ENCODE assay signal across 8 mouse cellular contexts in genomic region chrX:151802328-151802955, GRCm38 (mm10). TPM values are rescaled to one million over a fixed set of nuclear protein-coding genes. Genes with fewer than 3 reads are reported as not detected.
A peak's percentile ranks its signal among the peaks of the same experiment; 100 is the strongest.
DNase-seq lines count a peak whose midpoint lies in the region; ATAC-seq lines count a peak whose summit lies in the region.

No protein-coding gene starts in this region.

- H3K9ac ChIP-seq in midbrain, embryonic 12.5 days (replicated peaks) = peak overlapping the region; percentile 59

- no peak for ATAC-seq in cerebellum, adult (ENCODE audit: insufficient number of reproducible peaks, low FRiP score, low TSS enrichment)
- ATAC-seq in megakaryocyte, adult 5-6 weeks (ENCODE audit: poor library complexity, severe bottlenecking) = no peak
- no peak for ATAC-seq in midbrain, embryonic 12.5 days (ENCODE audit: low FRiP score, low read depth)
- ATAC-seq in activated CD4-positive, CD25-positive, alpha-beta regulatory T cell, adult 4 months = no peak

- no peaks in the 10 kb centered on the region for H3K36me3 ChIP-seq in megakaryocyte, embryonic 14.5 days (replicated peaks; ENCODE audit: low read length)
- H3K36me3 ChIP-seq in hindbrain, embryonic 10.5 days = peaks cover 11% of the 10 kb centered on the region
- no peaks in the 10 kb centered on the region for H3K36me3 ChIP-seq in midbrain, embryonic 12.5 days

- H3K27me3 ChIP-seq in megakaryocyte, embryonic 14.5 days (replicated peaks) = peaks cover 13% of the 10 kb centered on the region
- peaks cover 31% of the 10 kb centered on the region for H3K27me3 ChIP-seq in hindbrain, embryonic 10.5 days (ENCODE audit: insufficient read depth, poor library complexity, severe bottlenecking)
- H3K27me3 ChIP-seq in midbrain, embryonic 12.5 days = peaks cover 6% of the 10 kb centered on the region; the same call in 1 of the 2 replicates

- DNase-seq in cerebellum, adult 8-10 months = peak; percentile 7
- peak; percentile 3 for DNase-seq in hindbrain, embryonic 10.5 days (ENCODE audit: low spot score)
- no peak for DNase-seq in right cerebral cortex, postnatal 14 days

- no peaks in the 10 kb centered on the region; the same call in 1 of the 2 replicates for H3K4me1 ChIP-seq in megakaryocyte, embryonic 14.5 days
- H3K4me1 ChIP-seq in hindbrain, embryonic 10.5 days (replicated peaks) = 0 out of 2 replicates have a peak, but pooled peaks cover 3% of the 10 kb centered on the region
- H3K4me1 ChIP-seq in midbrain, embryonic 12.5 days = no peaks in the 10 kb centered on the region

- H3K4me3 ChIP-seq in megakaryocyte, embryonic 14.5 days (replicated peaks) = peak overlapping the region; percentile 96
- peak overlapping the region; percentile 62 for H3K4me3 ChIP-seq in hindbrain, embryonic 10.5 days
- peak overlapping the region; percentile 43 for H3K4me3 ChIP-seq in midbrain, embryonic 12.5 days

- WGBS in hindbrain, embryonic 10.5 days = 21% methylated on average over 13 of the region's 13 CpGs
- WGBS in midbrain, embryonic 12.5 days = 32% methylated on average over 13 of the region's 13 CpGs

- H3K27ac ChIP-seq in hindbrain, embryonic 10.5 days = peak overlapping the region; percentile 93
- H3K27ac ChIP-seq in midbrain, embryonic 12.5 days (replicated peaks) = peak overlapping the region; percentile 91

- peaks cover 15% of the 10 kb centered on the region for H3K9me3 ChIP-seq in megakaryocyte, embryonic 14.5 days
- 0 out of 2 replicates have a peak, but pooled peaks cover 5% of the 10 kb centered on the region for H3K9me3 ChIP-seq in hindbrain, embryonic 10.5 days
- no peaks in the 10 kb centered on the region for H3K9me3 ChIP-seq in midbrain, embryonic 12.5 days

- H3K4me2 ChIP-seq in midbrain, embryonic 12.5 days (replicated peaks) = peak overlapping the region; percentile 49

RNA-seq across cellular contexts. Expression of gene Huwe1, which starts 1.8 kb away (rescaled TPM):
- polyA plus RNA-seq in megakaryocyte, embryonic 14.5 days (2012; ENCODE audit: insufficient read depth, low replicate concordance) = 6.5 and 7.4 TPM in 2 replicates
- total RNA-seq in megakaryocyte, adult 5-6 weeks (2015) = 79.3 and 80.7 TPM in 2 replicates
- total RNA-seq in megakaryocyte, adult 5-6 weeks (2017) = 53.6 and 67.7 TPM in 2 replicates
- polyA plus RNA-seq in hindbrain, embryonic 10.5 days (2016; fragmentation: Nextera tagmentation; extraction: Ambion mirVana) = 48.4 and 52.7 TPM in 2 replicates
- polyA plus RNA-seq in midbrain, embryonic 12.5 days (2016; fragmentation: Nextera tagmentation; extraction: Ambion mirVana) = 79.4 and 86.2 TPM in 2 replicates
- 10 to 100 TPM; 45.3 to 56.5 TPM for polyA plus RNA-seq in activated CD4-positive, CD25-positive, alpha-beta regulatory T cell, adult 4 months (2017; shearing (Covaris generic))

Comparison
In these comparisons a context has a peak if more than half of its experiments do, and no peak if none do; other contexts are left out.
1. H3K4me3 ChIP-seq: peak in every context shown above with its lines; median percentile 96 in megakaryocyte, embryonic 14.5 days; 62 in hindbrain, embryonic 10.5 days; 43 in midbrain, embryonic 12.5 days.